Mouse (Mus musculus): Measurements from ENCODE around the gene Diexf.

GRCm38 (mm10) chr1:193112093-193112492, 18.0 kb downstream of the Diexf start:
- TF ChIP-seq POLR2A (IDR thresholded peaks at IDR 0.05; ENCODE audit: insufficient read depth, low read depth, low read length) (no peak), CTCF (IDR thresholded peaks at IDR 0.05) (no peak)

Data from heart, adult 2 months (tissue).